Mouse (Mus musculus) heart, postnatal 0 days (tissue): ENCODE measurements at regions not wholly inside any gene's neighbourhood (a gene's known extent, or its start where the extent isn't known, plus 50 kb on each side); places are given as distances from the start of the nearest gene placed in this dataset.

Experiments used
- ATAC-seq: fragments of 200-750 bp; cut with Nextera tagmentation; 2 replicates; pipeline ENCODE4 v1.8.0; 2017; ENCODE audit warnings: low read depth, moderate number of reproducible peaks, moderate library complexity; ENCODE audit not compliant: insufficient read depth
- DNase-seq: peaks from one replicate; pipeline ENCODE4 v3.0.0-alpha.2; 2016; ENCODE audit warnings: low spot score
- H3K27ac ChIP-seq: fragments of 300-500 bp; sonication (generic); 2 replicates; pipeline ENCODE4 v1.5.1; 2014; ENCODE audit warnings: low read depth, mild to moderate bottlenecking
- H3K27me3 ChIP-seq: fragments of 300-500 bp; sonication (generic); 2 replicates; pipeline ENCODE4 v1.6.1; 2014; ENCODE audit warnings: low read length, mixed read lengths; ENCODE audit not compliant: control insufficient read depth, insufficient read depth
- H3K36me3 ChIP-seq: fragments of 300-500 bp; sonication (generic); replicated peaks from 2 replicates; pipeline ENCODE4 v1.6.1; 2014; ENCODE audit warnings: low read length, mixed read lengths; ENCODE audit not compliant: control insufficient read depth, insufficient read depth
- H3K4me1 ChIP-seq: fragments of 300-500 bp; sonication (generic); 2 replicates; pipeline ENCODE4 v1.6.1; 2014; ENCODE audit warnings: antibody characterized with exemption; ENCODE audit not compliant: control insufficient read depth, insufficient read depth
- H3K4me2 ChIP-seq: fragments of 300-500 bp; sonication (generic); 2 replicates; pipeline ENCODE4 v1.6.1; 2014; ENCODE audit warnings: low read depth, mild to moderate bottlenecking, low read length, moderate library complexity
- H3K4me3 ChIP-seq: fragments of 300-500 bp; sonication (generic); 2 replicates; pipeline ENCODE4 v1.5.1; 2014; ENCODE audit warnings: low read depth, low read length
- H3K9ac ChIP-seq: fragments of 300-500 bp; sonication (generic); replicated peaks from 2 replicates; pipeline ENCODE4 v1.6.1; 2014; ENCODE audit warnings: low read depth, low read length, mixed read lengths
- H3K9me3 ChIP-seq: fragments of 300-500 bp; sonication (generic); replicated peaks from 2 replicates; pipeline ENCODE4 v1.6.1; 2016; ENCODE audit warnings: low read length; ENCODE audit not compliant: control insufficient read depth
- CTCF ChIP-seq: IDR thresholded peaks from 2 replicates; pipeline ENCODE4 v1.5.1; 2016; ENCODE audit warnings: antibody characterized with exemption, control low read depth, low read depth
- EP300 ChIP-seq: IDR thresholded peaks from 2 replicates; pipeline ENCODE4 v1.6.1; 2016; ENCODE audit warnings: antibody characterized with exemption, low read depth
- WGBS: fragments of 180-500 bp; shearing (Covaris S2); extraction: QIAGEN DNeasy Blood & Tissue Kit; methylation state at CpG from one replicate; pipeline ENCODE4 v1.1.7; 2014; 5-methylcytosine and 5-hydroxymethylcytosine counted together

GRCm38 (mm10) chr14:120732400-120733138 is 178.5 kb upstream of the Ipo5 start:
- 53% methylated on average over 15 of the region's 15 CpGs for WGBS
- Histone ChIP-seq H3K27ac (no peak overlapping the region), H3K9ac (no peak overlapping the region), H3K4me1 (no peaks in the 10 kb centered on the region), H3K9me3 (no peaks in the 10 kb centered on the region), H3K4me3 (no peak overlapping the region), H3K27me3 (no peaks in the 10 kb centered on the region), H3K36me3 (no peaks in the 10 kb centered on the region), H3K4me2 (no peak overlapping the region)
- TF ChIP-seq CTCF (no peak), EP300 (no peak)
- no peak for ATAC-seq
- DNase-seq = no peak

- no peaks in the 10 kb centered on the region for H3K9me3 ChIP-seq
- H3K27me3 ChIP-seq = no peaks in the 10 kb centered on the region
- H3K9ac ChIP-seq = no peak overlapping the region
- WGBS = 67% methylated on average over 5 of the region's 5 CpGs
- no peak for TF ChIP-seq CTCF
- TF ChIP-seq EP300 = no peak
- no peak overlapping the region for H3K4me3 ChIP-seq
- no peaks in the 10 kb centered on the region for H3K4me1 ChIP-seq
- no peak overlapping the region for H3K27ac ChIP-seq
- H3K4me2 ChIP-seq = no peak overlapping the region
- ATAC-seq = no peak
- H3K36me3 ChIP-seq = no peaks in the 10 kb centered on the region
- DNase-seq = no peak
Measured at GRCm38 (mm10) chr14:120741492-120742054, 169.5 kb upstream of the Ipo5 start.

GRCm38 (mm10) chr14:120754011-120754410 is 157.0 kb upstream of the Ipo5 start:
- Histone ChIP-seq H3K4me1 (no peaks in the 10 kb centered on the region), H3K27me3 (no peaks in the 10 kb centered on the region), H3K9me3 (no peaks in the 10 kb centered on the region), H3K27ac (no peak overlapping the region), H3K9ac (no peak overlapping the region), H3K4me2 (no peak overlapping the region), H3K4me3 (no peak overlapping the region), H3K36me3 (no peaks in the 10 kb centered on the region)
- DNase-seq (no peak), ATAC-seq (no peak)
- WGBS = 57% methylated on average over 1 of the region's 1 CpGs
- TF ChIP-seq CTCF (no peak), EP300 (no peak)

GRCm38 (mm10) chr14:120755389-120755788 is 155.6 kb upstream of the Ipo5 start:
- peak; percentile 70 for ATAC-seq

GRCm38 (mm10) chr14:120758200-120758830 is 152.7 kb upstream of the Ipo5 start:
- H3K9ac ChIP-seq = no peak overlapping the region
- no peak for TF ChIP-seq EP300
- no peak overlapping the region for H3K4me2 ChIP-seq
- no peaks in the 10 kb centered on the region for H3K27me3 ChIP-seq
- 85% methylated on average over 14 of the region's 14 CpGs for WGBS
- H3K4me1 ChIP-seq = no peaks in the 10 kb centered on the region
- no peak overlapping the region for H3K27ac ChIP-seq
- no peaks in the 10 kb centered on the region for H3K36me3 ChIP-seq
- no peaks in the 10 kb centered on the region for H3K9me3 ChIP-seq
- H3K4me3 ChIP-seq = no peak overlapping the region
- DNase-seq = no peak
- ATAC-seq = no peak

More at GRCm38 (mm10) chr14:120755389-120755788, 155.6 kb upstream of the Ipo5 start:
- no peaks in the 10 kb centered on the region for H3K36me3 ChIP-seq
- no peak overlapping the region for H3K4me3 ChIP-seq
- H3K9ac ChIP-seq = no peak overlapping the region
- H3K4me1 ChIP-seq = no peaks in the 10 kb centered on the region
- no peaks in the 10 kb centered on the region for H3K9me3 ChIP-seq
- no peak overlapping the region for H3K27ac ChIP-seq
- 51% methylated on average over 10 of the region's 10 CpGs for WGBS
- no peak for TF ChIP-seq EP300
- TF ChIP-seq CTCF = no peak
- no peaks in the 10 kb centered on the region for H3K27me3 ChIP-seq
- peak overlapping the region; percentile 14 for H3K4me2 ChIP-seq
- DNase-seq = peak; percentile 37
